Mouse (Mus musculus): ENCODE data around the gene Patj.

GRCm38 (mm10) chr4:98656759-98657158 lies 261.2 kb downstream of the Patj start:
- TF ChIP-seq CTCF (conservative IDR thresholded peaks at IDR 0.05; ENCODE audit: insufficient read depth, insufficient read length, low read depth, low read length) (no peak), POLR2A (IDR thresholded peaks at IDR 0.05; ENCODE audit: low read depth, low read length) (no peak)

Measured in kidney, adult 2 months (tissue).